Mouse (Mus musculus) lung, embryonic 15.5 days (tissue): Measurements from ENCODE around the gene Lgals9. TPM values are rescaled to one million over a fixed set of nuclear protein-coding genes. Genes with fewer than 3 reads are reported as not detected.
"Not testable (repeated sequence)": the region's sequence is repeated elsewhere in the genome, so short reads cannot be mapped to it uniquely, and the experiment has no call there.

Experiments used
- ATAC-seq: fragments of 200-750 bp; cut with Nextera tagmentation; 2 replicates; pipeline ENCODE4 v1.8.0; 2017; ENCODE audit warnings: moderate number of reproducible peaks, borderline replicate concordance; ENCODE audit not compliant: low FRiP score, low TSS enrichment; ENCODE audit errors: extremely low read depth
- H3K27ac ChIP-seq: fragments of 300-500 bp; sonication (generic); 2 replicates; pipeline ENCODE4 v1.5.1; 2015; ENCODE audit warnings: moderate library complexity, mild to moderate bottlenecking, inconsistent platforms
- H3K27me3 ChIP-seq: fragments of 300-500 bp; sonication (generic); 2 replicates; pipeline ENCODE4 v1.6.1; 2015; ENCODE audit warnings: inconsistent platforms
- H3K36me3 ChIP-seq: fragments of 300-500 bp; sonication (generic); 2 replicates; pipeline ENCODE4 v1.6.1; 2015; ENCODE audit warnings: inconsistent platforms
- H3K4me1 ChIP-seq: fragments of 300-500 bp; sonication (generic); 2 replicates; pipeline ENCODE4 v1.6.1; 2015; ENCODE audit warnings: inconsistent platforms
- H3K4me2 ChIP-seq: fragments of 300-500 bp; sonication (generic); 2 replicates; pipeline ENCODE4 v1.6.1; 2015; ENCODE audit warnings: inconsistent platforms, mild to moderate bottlenecking, moderate library complexity
- H3K4me3 ChIP-seq: fragments of 300-500 bp; sonication (generic); 2 replicates; pipeline ENCODE4 v1.5.1; 2015; ENCODE audit warnings: mild to moderate bottlenecking, inconsistent platforms
- H3K9ac ChIP-seq: fragments of 300-500 bp; sonication (generic); 2 replicates; pipeline ENCODE4 v1.6.1; 2015; ENCODE audit warnings: inconsistent platforms
- H3K9me3 ChIP-seq: fragments of 300-500 bp; sonication (generic); 2 replicates; pipeline ENCODE4 v1.6.1; 2016; ENCODE audit warnings: inconsistent platforms
- WGBS: fragments of 180-500 bp; shearing (Covaris S2); methylation state at CpG from one replicate; pipeline ENCODE4 v1.1.7; 2015; 5-methylcytosine and 5-hydroxymethylcytosine counted together
- polyA plus RNA-seq: library from polyadenylated mRNA; unstranded; fragments of >200 nt; fragmentation: Nextera tagmentation; extraction: Ambion mirVana; gene quantifications from 2 replicates; pipeline ENCODE4 v1.2.1, GENCODE M21; 2015

Gene Lgals9
- polyA plus RNA-seq, 1 experiment from 2014 or later: 52.8 TPM

DNA sequence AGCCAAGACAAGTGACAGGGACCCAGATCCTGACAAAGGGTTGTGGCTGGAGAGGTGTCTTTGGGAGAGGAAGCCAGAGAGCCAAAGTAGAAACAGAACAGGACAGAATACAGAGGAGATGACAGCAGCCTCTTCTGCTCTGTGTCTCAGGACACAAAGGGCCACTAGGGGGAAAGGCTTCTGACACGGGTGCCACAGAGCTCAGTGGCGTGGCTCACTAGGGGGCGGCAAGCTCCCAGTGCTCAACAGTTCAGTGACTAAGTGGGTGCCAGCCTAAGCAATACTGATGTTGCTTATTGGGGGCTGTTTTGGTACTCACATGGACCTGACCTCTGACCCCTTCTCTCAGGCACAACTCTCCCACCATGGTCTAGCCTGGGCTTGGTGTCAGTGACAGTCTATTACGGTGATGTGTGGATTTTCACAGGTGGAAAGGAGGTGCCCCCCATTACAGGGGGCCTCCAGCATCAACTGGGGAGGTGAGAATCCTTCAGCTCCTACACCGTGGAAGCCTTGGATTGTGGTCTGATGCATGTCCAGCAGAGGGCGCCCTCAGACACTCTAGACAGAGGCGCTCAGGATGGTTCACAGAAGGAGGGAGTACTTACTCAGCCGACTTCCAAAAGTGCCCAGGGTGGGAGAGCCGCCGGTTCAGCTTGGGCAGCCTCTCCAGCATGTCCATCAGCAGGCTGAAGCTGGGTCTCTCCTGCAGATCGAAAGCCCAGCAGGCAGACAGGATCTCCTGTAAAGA lies 34.4 kb upstream of the Lgals9 start:
- Histone ChIP-seq H3K9ac (no peak overlapping the region), H3K27me3 (no peaks in the 10 kb centered on the region), H3K27ac (no peak overlapping the region), H3K4me3 (no peak overlapping the region), H3K4me2 (no peak overlapping the region), H3K36me3 (peaks cover 14% of the 10 kb centered on the region), H3K4me1 (peaks cover 17% of the 10 kb centered on the region), H3K9me3 (no peaks in the 10 kb centered on the region)
- 45% methylated on average over 11 of the region's 11 CpGs for WGBS
- 0 out of 2 replicates have a peak, but pooled peaks have one; percentile 38 for ATAC-seq

DNA sequence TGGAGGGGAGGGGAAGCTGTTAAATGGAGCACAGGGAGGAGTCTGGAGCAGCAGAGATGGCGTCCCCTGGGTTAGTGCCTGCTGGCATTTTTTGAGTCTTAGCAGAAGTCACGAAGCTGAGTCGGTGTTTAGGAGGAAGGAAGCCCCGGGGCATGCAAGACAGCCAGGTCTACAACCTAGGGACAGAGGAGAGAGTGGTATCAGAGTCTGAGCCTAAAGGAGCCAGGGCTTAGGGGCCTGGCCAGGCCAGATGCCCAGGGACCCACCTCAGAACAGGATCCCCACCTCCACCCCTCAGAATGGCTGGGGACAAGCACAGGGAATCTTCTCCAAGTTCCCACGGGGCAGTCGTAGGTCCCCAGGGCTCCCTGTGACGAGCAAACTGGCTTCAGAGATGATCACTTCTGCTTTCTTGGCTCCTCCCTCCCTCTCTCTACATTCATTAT lies 32.4 kb upstream of the Lgals9 start:
- Histone ChIP-seq H3K4me3 (no peak overlapping the region), H3K9ac (no peak overlapping the region), H3K4me1 (peaks cover 8% of the 10 kb centered on the region; the same call in 1 of the 2 replicates), H3K27me3 (no peaks in the 10 kb centered on the region), H3K9me3 (no peaks in the 10 kb centered on the region), H3K36me3 (peaks cover 14% of the 10 kb centered on the region), H3K27ac (no peak overlapping the region), H3K4me2 (no peak overlapping the region)
- 73% methylated on average over 7 of the region's 7 CpGs for WGBS
- no peak for ATAC-seq

DNA sequence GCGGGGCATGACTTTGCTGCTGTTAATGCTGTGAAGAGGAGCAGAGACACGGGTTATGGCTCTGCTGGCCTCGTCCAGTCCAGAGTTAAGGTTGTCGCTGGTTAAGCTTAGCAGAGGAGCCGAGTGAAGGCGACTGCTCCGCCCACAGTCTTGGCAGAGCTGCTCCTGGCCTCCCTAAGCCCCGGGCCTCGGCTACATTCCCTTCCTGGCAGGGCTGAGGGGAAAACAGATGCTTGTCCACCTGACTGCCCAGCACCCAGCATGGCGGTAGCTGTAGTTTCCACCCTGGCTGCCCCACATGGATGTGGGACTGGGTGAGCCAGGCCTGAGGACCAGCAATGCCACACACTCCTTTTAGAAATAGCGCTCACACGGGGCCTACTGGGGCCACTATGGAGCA lies 31.5 kb upstream of the Lgals9 start:
- H3K4me3 ChIP-seq: no peak overlapping the region
- H3K9me3 ChIP-seq: no peaks in the 10 kb centered on the region
- H3K9ac ChIP-seq: no peak overlapping the region
- no peaks in the 10 kb centered on the region for H3K27me3 ChIP-seq
- no peak for ATAC-seq
- H3K36me3 ChIP-seq: peaks cover 14% of the 10 kb centered on the region
- H3K27ac ChIP-seq: no peak overlapping the region
- no peak overlapping the region for H3K4me2 ChIP-seq
- peaks cover 8% of the 10 kb centered on the region; the same call in 1 of the 2 replicates for H3K4me1 ChIP-seq
- 52% methylated on average over 12 of the region's 12 CpGs for WGBS

DNA sequence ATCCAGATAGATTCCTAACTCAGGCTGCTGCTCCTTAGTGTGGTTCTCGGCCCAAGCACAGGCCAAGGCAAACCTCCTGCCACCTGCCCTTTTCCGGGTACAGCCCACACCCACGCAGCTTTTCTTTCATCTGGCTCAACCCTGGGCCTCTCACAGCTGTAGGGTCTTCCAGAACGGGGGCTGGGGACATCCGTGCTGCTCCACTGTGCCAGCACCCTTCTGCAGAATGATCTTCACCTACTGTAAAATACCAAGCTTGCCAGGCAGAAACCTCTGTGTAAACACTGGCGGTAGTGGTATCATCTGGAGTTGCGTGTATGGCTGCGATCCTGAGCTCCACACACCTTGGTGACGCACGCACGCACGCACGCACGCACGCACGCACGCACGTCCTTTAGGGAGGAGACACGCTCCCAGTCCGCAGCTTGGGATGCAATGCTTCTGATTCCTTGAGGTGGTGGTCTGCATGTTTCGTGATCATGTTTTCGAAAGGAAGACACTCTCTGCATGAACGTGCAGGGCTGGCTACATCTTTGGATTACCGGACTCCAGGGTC lies 31.0 kb upstream of the Lgals9 start:
- no peak overlapping the region for H3K4me3 ChIP-seq
- no peaks in the 10 kb centered on the region for H3K9me3 ChIP-seq
- H3K4me2 ChIP-seq: no peak overlapping the region
- peaks cover 14% of the 10 kb centered on the region for H3K36me3 ChIP-seq
- no peak overlapping the region for H3K27ac ChIP-seq
- H3K27me3 ChIP-seq: no peaks in the 10 kb centered on the region
- 86% methylated on average over 24 of the region's 24 CpGs for WGBS
- no peak overlapping the region for H3K9ac ChIP-seq
- peaks cover 8% of the 10 kb centered on the region; the same call in 1 of the 2 replicates for H3K4me1 ChIP-seq
- no peak for ATAC-seq

DNA sequence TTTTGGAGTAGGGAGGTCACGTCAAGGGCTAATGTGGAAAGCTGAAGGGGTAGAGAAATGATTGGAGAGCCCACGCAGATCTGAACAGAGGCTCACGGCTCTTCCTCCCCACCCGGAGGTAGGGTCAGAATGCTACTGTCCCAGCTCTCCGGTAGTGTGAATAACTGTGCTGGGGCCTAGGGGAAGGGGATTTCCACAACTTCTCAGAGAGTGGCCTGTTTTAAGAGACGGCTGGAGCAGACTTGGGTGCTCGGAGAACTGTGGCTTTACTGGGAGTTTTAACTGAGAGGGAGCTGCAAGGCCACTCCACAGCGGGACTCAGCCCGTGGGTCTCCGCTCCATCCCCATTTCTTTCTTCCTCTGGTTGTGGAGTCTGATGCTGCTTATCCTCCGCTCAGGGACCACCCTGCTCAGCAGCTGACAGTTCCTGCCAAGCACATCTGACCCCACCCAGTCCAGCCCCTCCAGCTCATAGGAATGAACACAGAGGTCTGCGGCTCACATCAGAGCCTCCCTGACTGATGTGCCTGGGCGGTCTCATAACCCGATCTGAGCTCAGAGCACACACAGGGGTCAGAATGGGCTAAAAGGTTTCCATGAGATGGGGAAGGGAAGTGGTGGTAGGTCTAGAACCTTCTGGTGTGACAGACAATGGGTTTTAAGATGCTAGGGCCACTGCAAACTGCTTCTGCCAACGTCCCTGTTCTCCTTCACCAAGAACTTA lies 30.0 kb upstream of the Lgals9 start:
- Histone ChIP-seq H3K9ac (no peak overlapping the region), H3K4me1 (peaks cover 8% of the 10 kb centered on the region; the same call in 1 of the 2 replicates), H3K36me3 (peaks cover 14% of the 10 kb centered on the region), H3K9me3 (no peaks in the 10 kb centered on the region), H3K4me2 (no peak overlapping the region), H3K27ac (no peak overlapping the region), H3K4me3 (no peak overlapping the region), H3K27me3 (no peaks in the 10 kb centered on the region)
- 58% methylated on average over 15 of the region's 15 CpGs for WGBS
- ATAC-seq: no peak

DNA sequence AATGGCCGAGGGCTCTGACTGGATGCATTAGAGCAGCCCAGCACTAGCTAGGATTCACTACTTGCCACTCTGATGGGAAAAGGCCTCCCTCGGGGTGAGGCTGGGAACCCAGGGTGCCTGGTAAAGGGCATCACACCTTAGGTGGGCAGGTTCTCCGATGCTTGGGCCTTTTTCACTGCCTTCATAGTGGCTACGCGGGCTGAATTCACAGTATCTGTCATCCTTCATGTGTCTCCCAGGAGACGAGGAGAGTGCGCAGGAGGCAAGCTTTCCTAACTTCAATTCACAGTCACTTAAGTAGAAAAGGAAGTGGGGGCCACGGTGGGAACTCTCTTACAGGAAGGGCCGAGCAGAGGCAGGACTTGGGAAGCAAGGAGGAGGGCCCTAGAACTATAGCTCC lies 29.1 kb upstream of the Lgals9 start:
- Histone ChIP-seq H3K27ac (no peak overlapping the region), H3K4me3 (no peak overlapping the region), H3K9me3 (no peaks in the 10 kb centered on the region), H3K4me1 (peaks cover 8% of the 10 kb centered on the region; the same call in 1 of the 2 replicates), H3K36me3 (peaks cover 7% of the 10 kb centered on the region), H3K27me3 (no peaks in the 10 kb centered on the region), H3K9ac (no peak overlapping the region), H3K4me2 (no peak overlapping the region)
- 47% methylated on average over 9 of the region's 9 CpGs for WGBS
- ATAC-seq: no peak

DNA sequence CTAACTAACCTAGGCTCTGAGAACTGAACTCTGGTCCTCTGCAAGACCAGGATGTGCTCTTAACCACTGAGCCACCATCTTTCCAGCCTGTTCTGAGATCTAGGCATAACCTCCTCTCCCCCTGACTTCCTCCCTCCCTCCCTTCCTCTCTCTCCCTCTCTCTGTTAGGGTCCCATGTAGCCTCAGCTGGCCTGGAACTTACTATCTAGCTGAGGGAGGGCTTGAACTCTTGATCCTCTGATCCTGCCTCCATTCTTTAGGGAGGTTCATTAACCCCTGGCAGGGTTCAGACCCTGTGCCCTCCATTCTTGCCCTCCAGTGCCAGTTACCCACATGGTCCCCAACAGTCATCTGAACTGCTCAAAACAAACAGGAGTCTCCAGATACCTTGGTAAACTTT lies 28.3 kb upstream of the Lgals9 start:
- no peak overlapping the region for H3K9ac ChIP-seq
- H3K4me1 ChIP-seq: peaks cover 8% of the 10 kb centered on the region; the same call in 1 of the 2 replicates
- H3K4me3 ChIP-seq: no peak overlapping the region
- no peak overlapping the region for H3K4me2 ChIP-seq
- H3K27ac ChIP-seq: no peak overlapping the region
- H3K9me3 ChIP-seq: no peaks in the 10 kb centered on the region
- no peaks in the 10 kb centered on the region for H3K27me3 ChIP-seq
- ATAC-seq: no peak
- H3K36me3 ChIP-seq: no peaks in the 10 kb centered on the region; the same call in 1 of the 2 replicates

DNA sequence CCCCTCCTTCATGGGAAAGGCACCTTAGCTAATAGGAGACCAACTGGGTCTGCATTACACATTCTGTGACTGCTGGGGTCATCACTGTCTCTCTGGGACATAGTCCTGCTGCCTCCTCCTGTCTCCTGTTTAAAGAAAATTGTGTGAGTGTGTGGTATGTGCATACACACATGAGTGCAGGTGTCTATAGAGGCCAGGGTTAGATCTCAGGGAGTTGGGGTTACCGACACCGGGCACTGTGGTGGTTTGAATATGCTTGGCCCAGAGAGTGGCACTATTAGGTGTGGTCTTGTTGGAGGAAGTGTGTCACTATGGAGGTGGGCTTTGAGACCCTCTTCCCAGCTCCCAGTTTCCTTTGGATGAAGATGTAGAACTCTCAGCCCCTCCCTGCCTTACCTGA lies 27.8 kb upstream of the Lgals9 start:
- H3K4me3 ChIP-seq: no peak overlapping the region
- 94% methylated on average over 2 of the region's 2 CpGs for WGBS
- ATAC-seq: no peak
- no peaks in the 10 kb centered on the region for H3K9me3 ChIP-seq
- H3K4me1 ChIP-seq: peaks cover 8% of the 10 kb centered on the region; the same call in 1 of the 2 replicates
- H3K4me2 ChIP-seq: no peak overlapping the region
- H3K9ac ChIP-seq: no peak overlapping the region
- no peaks in the 10 kb centered on the region for H3K36me3 ChIP-seq
- H3K27me3 ChIP-seq: no peaks in the 10 kb centered on the region
- no peak overlapping the region for H3K27ac ChIP-seq

DNA sequence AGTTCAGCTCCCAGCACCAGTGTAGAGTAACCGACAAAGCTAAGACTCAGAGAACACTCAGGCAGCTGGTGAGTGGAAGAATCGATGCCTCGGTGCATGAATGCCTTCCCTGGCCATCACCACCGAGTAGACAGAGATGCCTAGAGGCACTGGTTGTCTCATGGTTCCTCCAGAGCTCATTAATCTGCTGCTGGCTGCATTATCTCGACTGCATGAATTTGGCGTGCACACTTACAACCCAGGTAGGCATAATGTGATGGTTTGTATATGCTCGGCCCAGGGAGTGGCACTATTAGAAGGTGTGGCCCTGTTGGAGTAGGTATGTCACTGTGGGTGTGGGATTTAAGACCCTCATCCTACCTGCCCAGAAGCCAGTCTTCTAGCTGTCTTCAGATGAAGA lies 24.1 kb upstream of the Lgals9 start:
- no peaks in the 10 kb centered on the region for H3K27me3 ChIP-seq
- no peaks in the 10 kb centered on the region for H3K4me1 ChIP-seq
- no peak overlapping the region for H3K4me2 ChIP-seq
- no peaks in the 10 kb centered on the region for H3K36me3 ChIP-seq
- no peak overlapping the region for H3K9ac ChIP-seq
- ATAC-seq: no peak
- H3K9me3 ChIP-seq: no peaks in the 10 kb centered on the region
- no peak overlapping the region for H3K4me3 ChIP-seq
- no peak overlapping the region for H3K27ac ChIP-seq
- 82% methylated on average over 7 of the region's 7 CpGs for WGBS

DNA sequence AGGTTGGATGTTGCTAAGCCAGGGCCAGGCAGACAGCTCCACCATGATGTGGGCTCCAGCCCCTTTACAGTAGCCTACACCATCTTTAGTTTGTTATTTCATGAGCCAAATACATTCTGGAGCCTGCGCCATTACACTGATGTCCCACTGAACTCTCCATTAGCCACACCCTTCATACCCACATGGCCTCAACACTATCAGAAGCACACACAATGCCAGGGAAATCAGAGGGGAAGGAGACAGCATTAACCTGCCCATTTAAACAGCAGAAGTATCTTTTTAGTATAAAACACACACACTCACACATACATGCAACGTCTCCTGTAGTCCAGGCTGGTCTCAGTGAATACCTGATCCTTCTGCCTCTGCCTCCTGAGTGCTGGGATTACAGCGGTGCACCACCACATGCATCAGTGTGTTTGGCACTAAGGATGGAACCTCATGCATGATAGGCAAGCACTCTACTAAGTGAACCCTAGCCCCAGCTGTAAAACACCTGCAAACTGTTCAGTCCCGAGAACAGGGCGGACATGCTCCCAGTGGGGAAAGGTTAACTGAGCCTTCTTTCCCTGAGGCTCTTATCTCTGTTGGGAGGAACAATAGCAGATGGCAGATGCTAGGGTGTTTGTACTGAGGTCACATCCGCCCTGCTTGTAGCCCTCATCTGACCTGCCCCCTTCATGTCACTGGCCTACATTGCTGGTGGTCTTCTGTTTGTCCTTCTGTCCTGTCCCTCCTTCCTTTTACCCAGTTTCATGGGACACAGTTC lies 23.4 kb upstream of the Lgals9 start:
- Histone ChIP-seq H3K4me3 (no peak overlapping the region), H3K9me3 (no peaks in the 10 kb centered on the region), H3K9ac (no peak overlapping the region), H3K4me1 (no peaks in the 10 kb centered on the region), H3K27me3 (no peaks in the 10 kb centered on the region), H3K4me2 (no peak overlapping the region), H3K27ac (no peak overlapping the region), H3K36me3 (no peaks in the 10 kb centered on the region)
- no peak for ATAC-seq
- 71% methylated on average over 6 of the region's 6 CpGs for WGBS

DNA sequence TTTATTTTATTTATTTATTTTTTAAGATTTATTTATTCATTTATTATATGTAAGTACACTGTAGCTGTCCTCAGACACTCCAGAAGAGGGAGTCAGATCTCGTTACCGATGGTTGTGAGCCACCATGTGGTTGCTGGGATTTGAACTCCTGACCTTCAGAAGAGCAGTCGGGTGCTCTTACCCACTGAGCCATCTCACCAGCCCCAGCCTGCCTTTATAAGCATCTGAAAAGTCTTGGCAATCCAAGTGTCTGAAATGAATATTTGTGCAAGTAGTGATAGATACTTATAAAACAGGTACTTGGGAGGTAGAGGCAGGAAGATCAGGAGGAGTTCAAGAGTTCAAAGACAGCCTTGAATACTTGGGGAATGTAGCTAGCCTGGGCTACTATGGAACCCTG lies 22.6 kb upstream of the Lgals9 start:
- not testable (repeated sequence) for H3K36me3 ChIP-seq, ATAC-seq, H3K9ac ChIP-seq, H3K4me3 ChIP-seq, H3K9me3 ChIP-seq, H3K27me3 ChIP-seq, H3K4me2 ChIP-seq, H3K27ac ChIP-seq, H3K4me1 ChIP-seq
- WGBS: 70% methylated on average over 3 of the region's 3 CpGs
